Mouse (Mus musculus): Measurements from ENCODE around the gene 9530053A07Rik. TPM values are rescaled to one million over a fixed set of nuclear protein-coding genes. Genes with fewer than 3 reads are reported as not detected.
"Not testable (repeated sequence)": the region's sequence is repeated elsewhere in the genome, so short reads cannot be mapped to it uniquely, and the experiment has no call there.

9530053A07Rik gene
- 0.45 and 0.63 TPM in 2 replicates for polyA plus RNA-seq (2012; rRNA removed)

DNA sequence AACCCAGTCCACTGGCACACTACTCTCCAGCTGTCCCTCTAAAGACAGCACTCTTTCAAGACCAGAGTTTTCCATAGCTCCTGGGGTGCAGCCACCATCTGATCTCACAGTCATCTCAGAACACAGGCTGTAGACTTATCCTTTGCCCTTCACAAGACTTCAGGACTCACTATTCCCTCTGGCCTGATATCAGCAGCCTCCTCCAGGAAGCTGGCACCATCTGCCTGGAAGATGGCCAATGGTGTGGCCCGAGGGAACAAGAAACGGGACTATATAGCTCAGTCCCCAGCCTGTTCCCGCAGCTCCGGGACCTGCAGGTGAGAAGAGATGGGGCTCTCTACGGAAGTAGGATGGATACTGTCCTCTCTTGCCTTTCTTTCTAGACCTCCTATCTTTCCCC, at the start of gene 9530053A07Rik:
Gene 9530053A07Rik, plus strand, starts transcription at position 301 of the 400 bp plus-strand sequence.
- DNase-seq = no peak

DNA sequence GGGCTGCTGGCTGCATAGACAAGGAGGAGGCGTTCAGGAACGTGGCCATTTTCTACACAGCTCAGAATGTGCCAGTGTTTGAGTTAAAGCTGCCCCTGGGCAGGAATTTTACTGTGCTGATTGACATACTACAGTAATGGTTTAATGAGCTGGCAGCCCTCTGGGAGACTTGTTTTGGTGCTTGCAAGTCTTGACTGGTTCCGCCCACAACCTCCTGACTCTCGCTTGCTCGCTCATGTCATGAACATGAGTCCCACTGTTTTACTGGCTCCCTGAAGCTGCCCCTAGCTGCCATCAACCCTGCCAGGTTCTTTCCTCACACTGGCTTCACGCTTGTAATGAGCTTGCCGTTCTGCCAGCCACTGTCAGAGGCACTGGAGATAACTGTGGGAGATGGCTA, 45.1 kb upstream of the 9530053A07Rik start:
- no peak overlapping the region for H3K4me3 ChIP-seq (replicated peaks; ENCODE audit: extremely low read depth, low read depth, low read length)
- DNase-seq = no peak
- WGBS = 75% methylated on average over 7 of the region's 7 CpGs
- no peak for TF ChIP-seq POLR2A (IDR thresholded peaks at IDR 0.05; ENCODE audit: borderline replicate concordance, extremely low read depth, low read depth, low read length)
- no peak for TF ChIP-seq CTCF (IDR thresholded peaks at IDR 0.05; ENCODE audit: insufficient read depth, low read length)
- no peaks in the 10 kb centered on the region for H3K4me1 ChIP-seq (ENCODE audit: control insufficient read depth, insufficient read depth, low read length)

More for the DNA sequence above, at the start of gene 9530053A07Rik:
- TF ChIP-seq POLR2A (IDR thresholded peaks at IDR 0.05; ENCODE audit: borderline replicate concordance, extremely low read depth, low read depth, low read length) (no peak), CTCF (IDR thresholded peaks at IDR 0.05; ENCODE audit: insufficient read depth, low read length) (no peak)
- WGBS = 67% methylated on average over 5 of the region's 5 CpGs
- Histone ChIP-seq H3K4me1 (ENCODE audit: control insufficient read depth, insufficient read depth, low read length) (no peaks in the 10 kb centered on the region), H3K4me3 (replicated peaks; ENCODE audit: extremely low read depth, low read depth, low read length) (no peak within 1 kb of the TSS)

DNA sequence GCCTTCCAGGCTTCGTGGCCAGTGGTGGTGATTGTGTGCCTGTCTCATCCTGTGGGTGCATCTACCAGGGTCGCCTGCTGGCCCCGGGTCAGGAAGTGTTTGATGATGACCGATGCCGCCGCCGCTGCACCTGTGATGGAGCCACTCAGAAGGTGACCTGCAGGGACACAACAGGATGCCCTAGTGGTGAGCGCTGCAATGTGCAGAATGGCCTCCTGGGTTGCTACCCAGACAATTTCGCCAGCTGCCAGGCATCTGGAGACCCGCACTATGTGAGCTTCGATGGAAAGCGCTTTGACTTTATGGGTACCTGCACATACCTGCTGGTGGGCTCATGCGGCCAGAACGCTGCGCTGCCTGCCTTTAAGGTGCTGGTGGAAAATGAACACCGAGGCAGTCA, 43.0 kb upstream of the 9530053A07Rik start:
- WGBS = 80% methylated on average over 16 of the region's 16 CpGs
- TF ChIP-seq CTCF (IDR thresholded peaks at IDR 0.05; ENCODE audit: insufficient read depth, low read length) (no peak), POLR2A (IDR thresholded peaks at IDR 0.05; ENCODE audit: borderline replicate concordance, extremely low read depth, low read depth, low read length) (no peak)
- Histone ChIP-seq H3K4me3 (replicated peaks; ENCODE audit: extremely low read depth, low read depth, low read length) (no peak overlapping the region), H3K4me1 (ENCODE audit: control insufficient read depth, insufficient read depth, low read length) (no peaks in the 10 kb centered on the region)
- no peak for DNase-seq

DNA sequence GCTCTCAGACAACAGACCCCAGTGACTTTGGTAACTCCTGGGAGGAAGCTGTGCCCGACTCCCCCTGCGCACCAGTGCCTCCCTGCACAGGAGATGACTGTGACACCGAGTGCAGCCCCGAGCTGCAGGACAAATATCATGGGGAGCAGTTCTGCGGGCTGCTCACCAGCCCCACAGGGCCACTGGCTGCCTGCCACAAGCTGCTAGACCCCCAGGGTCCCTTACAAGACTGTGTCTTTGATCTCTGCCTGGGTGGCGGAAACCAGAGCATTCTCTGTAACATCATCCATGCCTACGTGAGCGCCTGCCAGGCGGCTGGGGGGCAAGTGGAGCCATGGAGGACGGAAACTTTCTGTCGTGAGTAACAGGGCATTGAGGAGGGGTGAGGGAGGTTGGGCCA, 35.7 kb upstream of the 9530053A07Rik start:
- no peak for DNase-seq
- H3K4me3 ChIP-seq (replicated peaks; ENCODE audit: extremely low read depth, low read depth, low read length) = no peak overlapping the region
- no peak for TF ChIP-seq POLR2A (IDR thresholded peaks at IDR 0.05; ENCODE audit: borderline replicate concordance, extremely low read depth, low read depth, low read length)
- TF ChIP-seq CTCF (IDR thresholded peaks at IDR 0.05; ENCODE audit: insufficient read depth, low read length) = no peak
- WGBS = 45% methylated on average over 11 of the region's 11 CpGs
- no peaks in the 10 kb centered on the region for H3K4me1 ChIP-seq (ENCODE audit: control insufficient read depth, insufficient read depth, low read length)

DNA sequence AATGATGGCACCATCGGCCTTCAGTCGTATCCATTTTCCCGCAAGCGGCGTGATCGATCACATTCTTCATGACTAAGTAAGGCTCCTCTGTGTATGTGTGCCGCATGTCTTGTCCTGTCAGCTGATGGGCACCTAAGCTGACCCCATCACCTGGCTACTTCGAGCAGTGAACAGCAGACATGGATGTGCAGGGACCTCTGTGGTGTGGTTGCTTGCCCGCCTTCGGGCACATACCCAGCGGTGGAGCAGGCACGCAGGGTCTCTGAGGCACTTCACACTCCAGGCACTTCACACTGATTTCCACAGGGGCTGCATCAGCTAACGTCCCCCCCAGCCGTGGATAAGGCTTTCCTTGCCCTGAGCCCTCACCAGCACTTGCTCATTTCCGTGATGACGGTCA, 30.2 kb upstream of the 9530053A07Rik start:
- TF ChIP-seq POLR2A (IDR thresholded peaks at IDR 0.05; ENCODE audit: borderline replicate concordance, extremely low read depth, low read depth, low read length) = no peak
- TF ChIP-seq CTCF (IDR thresholded peaks at IDR 0.05; ENCODE audit: insufficient read depth, low read length) = no peak
- H3K4me1 ChIP-seq (ENCODE audit: control insufficient read depth, insufficient read depth, low read length) = no peaks in the 10 kb centered on the region
- H3K4me3 ChIP-seq (replicated peaks; ENCODE audit: extremely low read depth, low read depth, low read length) = no peak overlapping the region
- 93% methylated on average over 16 of the region's 16 CpGs for WGBS
- no peak for DNase-seq

DNA sequence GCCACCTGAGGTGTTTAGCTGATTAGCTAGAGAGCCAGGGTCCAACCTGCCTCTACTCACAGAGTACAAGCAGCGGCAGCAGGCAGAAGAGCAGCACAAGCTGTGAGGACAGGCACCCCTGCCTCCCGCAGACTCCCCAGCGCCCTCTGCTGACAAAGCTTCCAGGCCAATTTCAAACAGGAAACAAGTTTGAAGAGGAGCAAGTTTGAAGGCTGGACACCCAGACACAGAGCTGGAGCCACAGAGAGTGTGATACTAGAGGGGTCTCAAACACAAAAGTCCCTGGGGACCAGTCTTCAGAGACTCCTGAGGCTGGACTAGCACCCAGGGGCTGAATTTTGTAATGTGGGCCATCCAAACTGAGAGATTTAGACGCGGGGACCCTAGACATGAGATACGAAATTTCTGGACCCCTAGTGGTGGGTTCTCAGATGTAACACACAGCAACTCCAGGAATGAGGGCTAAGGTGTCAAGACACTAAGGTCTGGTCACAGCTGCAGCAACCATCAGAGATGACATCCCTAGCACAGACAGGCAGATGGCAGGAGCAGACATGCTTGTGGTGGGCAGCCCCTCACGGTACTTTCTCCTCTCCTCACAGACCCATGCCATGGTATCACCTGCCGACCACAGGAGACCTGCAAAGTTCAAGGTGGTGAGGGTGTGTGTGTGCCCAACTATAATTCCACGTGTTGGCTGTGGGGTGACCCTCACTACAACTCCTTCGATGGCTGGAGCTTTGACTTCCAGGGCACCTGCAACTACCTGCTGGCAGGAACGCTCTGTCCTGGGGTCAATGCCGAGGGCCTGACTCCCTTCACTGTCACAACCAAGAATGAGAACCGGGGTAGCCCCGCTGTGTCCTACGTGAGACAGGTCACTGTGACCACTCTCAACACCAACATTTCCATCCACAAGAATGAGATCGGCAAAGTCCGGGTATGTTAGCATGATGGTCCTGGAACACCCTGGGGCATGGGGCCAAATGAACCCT, 28.4 kb upstream of the 9530053A07Rik start:
- TF ChIP-seq CTCF (IDR thresholded peaks at IDR 0.05; ENCODE audit: insufficient read depth, low read length) (peak; percentile 42), POLR2A (IDR thresholded peaks at IDR 0.05; ENCODE audit: borderline replicate concordance, extremely low read depth, low read depth, low read length) (no peak)
- DNase-seq = peak; percentile 39
- WGBS = 61% methylated on average over 17 of the region's 17 CpGs
- no peak overlapping the region for H3K4me3 ChIP-seq (replicated peaks; ENCODE audit: extremely low read depth, low read depth, low read length)
- H3K4me1 ChIP-seq (ENCODE audit: control insufficient read depth, insufficient read depth, low read length) = no peaks in the 10 kb centered on the region

DNA sequence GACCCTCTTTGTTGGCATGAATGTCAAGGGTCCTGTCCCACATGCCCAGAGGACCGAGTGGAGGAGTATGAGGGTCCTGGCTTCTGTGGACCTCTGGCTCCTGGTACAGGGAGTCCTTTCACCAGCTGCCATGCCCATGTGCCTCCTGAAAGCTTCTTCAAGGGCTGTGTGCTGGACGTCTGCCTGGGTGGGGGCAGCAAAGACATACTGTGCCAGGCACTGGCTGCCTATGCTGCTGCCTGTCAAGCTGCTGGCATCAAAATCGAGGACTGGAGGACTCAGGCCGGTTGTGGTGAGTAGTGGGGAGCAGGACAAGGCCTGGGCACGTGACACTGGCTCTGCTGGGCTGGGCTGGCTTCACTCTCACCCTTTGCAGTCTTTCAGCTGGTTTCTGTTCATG, 26.3 kb upstream of the 9530053A07Rik start:
- DNase-seq; H3K4me3 ChIP-seq (replicated peaks; ENCODE audit: extremely low read depth, low read depth, low read length); H3K4me1 ChIP-seq (ENCODE audit: control insufficient read depth, insufficient read depth, low read length): not testable (repeated sequence)
- 34% methylated on average over 5 of the region's 5 CpGs for WGBS

DNA sequence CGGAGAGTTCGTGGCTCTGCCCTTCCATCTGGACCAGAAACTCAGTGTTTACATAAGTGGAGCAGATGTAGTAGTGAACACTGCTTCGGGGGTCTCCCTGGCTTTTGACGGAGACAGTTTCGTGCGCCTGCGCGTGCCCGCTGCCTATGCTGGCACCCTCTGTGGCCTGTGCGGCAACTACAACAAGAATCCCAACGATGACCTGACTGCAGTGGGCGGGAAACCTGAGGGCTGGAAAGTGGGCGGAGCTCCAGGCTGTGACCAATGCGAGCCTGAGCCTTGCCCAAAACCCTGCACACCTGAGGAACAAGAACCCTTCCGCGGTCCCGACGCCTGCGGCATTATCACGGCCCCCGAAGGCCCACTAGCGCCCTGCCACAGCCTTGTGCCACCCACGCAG, 24.6 kb upstream of the 9530053A07Rik start:
- peak; percentile 42; the same call in 1 of the 2 replicates for TF ChIP-seq POLR2A (IDR thresholded peaks at IDR 0.05; ENCODE audit: borderline replicate concordance, extremely low read depth, low read depth, low read length)
- TF ChIP-seq CTCF (IDR thresholded peaks at IDR 0.05; ENCODE audit: insufficient read depth, low read length) = 0 out of 2 replicates have a peak, but pooled peaks have one; percentile 4
- peak; percentile 66 for DNase-seq
- no peaks in the 10 kb centered on the region for H3K4me1 ChIP-seq (ENCODE audit: control insufficient read depth, insufficient read depth, low read length)
- H3K4me3 ChIP-seq (replicated peaks; ENCODE audit: extremely low read depth, low read depth, low read length) = peak overlapping the region; percentile 58
- 6% methylated on average over 23 of the region's 23 CpGs for WGBS

DNA sequence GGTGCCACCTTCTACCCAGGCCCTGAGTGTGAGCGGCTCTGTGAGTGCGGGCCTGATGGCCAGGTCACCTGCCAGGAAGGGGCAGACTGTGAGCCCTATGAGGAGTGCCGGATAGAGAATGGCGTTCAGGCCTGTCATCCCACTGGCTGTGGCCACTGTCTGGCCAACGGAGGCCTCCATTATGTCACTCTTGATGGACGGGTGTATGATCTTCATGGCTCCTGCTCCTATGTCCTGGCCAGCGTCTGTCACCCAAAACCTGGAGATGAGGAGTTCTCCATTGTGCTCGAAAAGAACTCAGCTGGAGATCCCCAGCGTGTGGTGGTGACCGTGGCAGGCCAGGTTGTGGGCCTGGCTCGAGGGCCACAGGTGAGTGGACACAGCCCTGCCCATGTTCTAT, 23.0 kb upstream of the 9530053A07Rik start:
- DNase-seq = no peak
- H3K4me3 ChIP-seq (replicated peaks; ENCODE audit: extremely low read depth, low read depth, low read length) = no peak overlapping the region
- WGBS = 90% methylated on average over 11 of the region's 11 CpGs
- no peaks in the 10 kb centered on the region for H3K4me1 ChIP-seq (ENCODE audit: control insufficient read depth, insufficient read depth, low read length)
- TF ChIP-seq CTCF (IDR thresholded peaks at IDR 0.05; ENCODE audit: insufficient read depth, low read length) (no peak), POLR2A (IDR thresholded peaks at IDR 0.05; ENCODE audit: borderline replicate concordance, extremely low read depth, low read depth, low read length) (no peak)

DNA sequence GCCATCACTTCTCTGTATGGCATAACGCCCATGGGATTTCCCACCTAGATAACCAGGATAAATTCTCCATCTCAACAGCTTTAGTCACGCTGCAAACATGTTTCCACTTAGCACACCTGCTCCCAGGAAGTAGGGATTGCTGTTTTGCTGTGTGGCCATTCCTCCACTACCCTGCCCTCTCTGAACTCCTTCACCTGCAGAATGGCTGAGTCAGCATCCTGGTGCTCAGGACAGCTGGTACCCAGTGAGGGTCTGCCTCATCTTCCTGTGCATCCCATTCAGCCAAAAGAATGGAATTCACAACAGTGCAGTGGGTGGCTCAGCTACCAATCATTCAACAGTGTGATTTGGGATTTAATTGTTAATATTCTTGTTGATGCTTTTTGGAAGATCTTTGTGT, 14.6 kb upstream of the 9530053A07Rik start:
- WGBS = 58% methylated on average over 2 of the region's 2 CpGs
- no peak for DNase-seq
- Histone ChIP-seq H3K4me1 (ENCODE audit: control insufficient read depth, insufficient read depth, low read length) (no peaks in the 10 kb centered on the region), H3K4me3 (replicated peaks; ENCODE audit: extremely low read depth, low read depth, low read length) (no peak overlapping the region)
- TF ChIP-seq CTCF (IDR thresholded peaks at IDR 0.05; ENCODE audit: insufficient read depth, low read length) (no peak), POLR2A (IDR thresholded peaks at IDR 0.05; ENCODE audit: borderline replicate concordance, extremely low read depth, low read depth, low read length) (no peak)

All from lung, adult 2 months (tissue).